Mouse (Mus musculus): Measurements from ENCODE around the gene Pdlim5. TPM values are rescaled to one million over a fixed set of nuclear protein-coding genes. Genes with fewer than 3 reads are reported as not detected.

Pdlim5 gene
- polyA plus RNA-seq, 1 experiment from 2014 or later = 64.2 TPM

DNA sequence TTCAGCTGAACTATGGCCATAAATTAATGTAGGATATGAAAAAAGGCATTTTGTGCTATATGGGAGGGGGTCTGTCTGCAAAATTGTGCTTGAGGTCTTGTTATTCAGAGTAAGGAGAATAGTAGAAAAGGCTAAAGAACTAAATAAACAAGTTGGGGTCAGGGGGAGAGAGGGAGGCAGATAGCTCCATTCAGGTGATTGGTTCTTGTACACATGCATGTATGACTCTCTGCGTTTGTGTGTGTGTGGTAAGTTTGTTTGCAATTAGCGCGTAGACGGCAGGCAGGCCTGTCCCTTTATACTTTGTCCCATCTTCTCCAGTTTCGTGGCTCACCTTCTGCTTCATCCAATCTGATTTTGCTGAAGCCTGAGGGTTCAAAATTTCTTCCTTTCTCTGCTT lies 40.7 kb upstream of the Pdlim5 start:
- no peak for ATAC-seq (ENCODE audit: insufficient read depth, low FRiP score)
- H3K36me3 ChIP-seq (ENCODE audit: control insufficient read depth, insufficient read depth, low read length) = no peaks in the 10 kb centered on the region
- H3K4me3 ChIP-seq (replicated peaks; ENCODE audit: low read length) = no peak overlapping the region
- no peak overlapping the region for H3K9ac ChIP-seq (ENCODE audit: low read length)
- no peaks in the 10 kb centered on the region for H3K4me1 ChIP-seq (ENCODE audit: control insufficient read depth, insufficient read depth, low read length)
- H3K4me2 ChIP-seq (ENCODE audit: low read depth, low read length) = no peak overlapping the region
- H3K9me3 ChIP-seq (replicated peaks; ENCODE audit: control insufficient read depth, low read length) = no peaks in the 10 kb centered on the region
- no peak overlapping the region for H3K27ac ChIP-seq (ENCODE audit: low read length)
- WGBS = 68% methylated on average over 5 of the region's 5 CpGs
- no peaks in the 10 kb centered on the region for H3K27me3 ChIP-seq (ENCODE audit: control insufficient read depth, insufficient read depth, low read length)

- Histone ChIP-seq H3K27ac (ENCODE audit: low read length) (no peak overlapping the region), H3K9ac (ENCODE audit: low read length) (no peak overlapping the region), H3K9me3 (replicated peaks; ENCODE audit: control insufficient read depth, low read length) (no peaks in the 10 kb centered on the region), H3K36me3 (ENCODE audit: control insufficient read depth, insufficient read depth, low read length) (no peaks in the 10 kb centered on the region), H3K27me3 (ENCODE audit: control insufficient read depth, insufficient read depth, low read length) (no peaks in the 10 kb centered on the region), H3K4me3 (replicated peaks; ENCODE audit: low read length) (no peak overlapping the region), H3K4me2 (ENCODE audit: low read depth, low read length) (no peak overlapping the region), H3K4me1 (ENCODE audit: control insufficient read depth, insufficient read depth, low read length) (no peaks in the 10 kb centered on the region)
- ATAC-seq (ENCODE audit: insufficient read depth, low FRiP score) = no peak
- 48% methylated on average over 4 of the region's 4 CpGs for WGBS
Measured at GRCm38 (mm10) chr3:142434786-142435168, 39.3 kb upstream of the Pdlim5 start.

- ATAC-seq (ENCODE audit: insufficient read depth, low FRiP score) = no peak
- Histone ChIP-seq H3K36me3 (ENCODE audit: control insufficient read depth, insufficient read depth, low read length) (no peaks in the 10 kb centered on the region), H3K9ac (ENCODE audit: low read length) (no peak overlapping the region), H3K4me2 (ENCODE audit: low read depth, low read length) (no peak overlapping the region), H3K27me3 (ENCODE audit: control insufficient read depth, insufficient read depth, low read length) (no peaks in the 10 kb centered on the region), H3K9me3 (replicated peaks; ENCODE audit: control insufficient read depth, low read length) (no peaks in the 10 kb centered on the region), H3K4me1 (ENCODE audit: control insufficient read depth, insufficient read depth, low read length) (no peaks in the 10 kb centered on the region), H3K4me3 (replicated peaks; ENCODE audit: low read length) (no peak overlapping the region), H3K27ac (ENCODE audit: low read length) (no peak overlapping the region)
- WGBS = 61% methylated on average over 7 of the region's 7 CpGs
Measured at GRCm38 (mm10) chr3:142434127-142434785, 38.8 kb upstream of the Pdlim5 start.

DNA sequence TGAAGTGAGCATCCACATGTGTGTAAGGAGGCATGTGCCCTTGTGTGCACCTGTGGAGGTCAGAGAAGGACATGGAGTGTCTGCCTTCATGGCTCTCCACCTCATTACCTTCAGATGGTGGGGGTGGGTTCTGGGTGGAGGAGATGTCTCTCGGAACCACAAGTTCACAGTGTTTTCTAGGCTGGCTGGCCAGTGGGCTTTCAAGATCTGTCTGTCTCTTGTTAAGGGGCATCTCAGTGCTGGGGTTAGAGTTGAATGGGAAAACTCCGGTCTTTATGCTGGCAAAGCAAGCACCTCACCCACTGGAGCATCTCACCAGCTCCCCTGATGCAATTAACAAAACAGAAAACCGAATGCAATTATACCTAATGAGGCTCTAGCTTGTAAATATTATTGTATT lies 36.0 kb upstream of the Pdlim5 start:
- Histone ChIP-seq H3K9me3 (replicated peaks; ENCODE audit: control insufficient read depth, low read length) (no peaks in the 10 kb centered on the region), H3K27me3 (ENCODE audit: control insufficient read depth, insufficient read depth, low read length) (no peaks in the 10 kb centered on the region), H3K9ac (ENCODE audit: low read length) (no peak overlapping the region), H3K36me3 (ENCODE audit: control insufficient read depth, insufficient read depth, low read length) (no peaks in the 10 kb centered on the region), H3K4me3 (replicated peaks; ENCODE audit: low read length) (no peak overlapping the region), H3K27ac (ENCODE audit: low read length) (no peak overlapping the region), H3K4me1 (ENCODE audit: control insufficient read depth, insufficient read depth, low read length) (no peaks in the 10 kb centered on the region), H3K4me2 (ENCODE audit: low read depth, low read length) (no peak overlapping the region)
- 73% methylated on average over 3 of the region's 3 CpGs for WGBS
- no peak for ATAC-seq (ENCODE audit: insufficient read depth, low FRiP score)

GRCm38 (mm10) chr3:142430048-142430447 lies 34.6 kb upstream of the Pdlim5 start:
- Histone ChIP-seq H3K4me3 (replicated peaks; ENCODE audit: low read length) (no peak overlapping the region), H3K36me3 (ENCODE audit: control insufficient read depth, insufficient read depth, low read length) (no peaks in the 10 kb centered on the region), H3K9ac (ENCODE audit: low read length) (no peak overlapping the region), H3K27ac (ENCODE audit: low read length) (no peak overlapping the region), H3K9me3 (replicated peaks; ENCODE audit: control insufficient read depth, low read length) (no peaks in the 10 kb centered on the region), H3K4me1 (ENCODE audit: control insufficient read depth, insufficient read depth, low read length) (no peaks in the 10 kb centered on the region), H3K4me2 (ENCODE audit: low read depth, low read length) (no peak overlapping the region), H3K27me3 (ENCODE audit: control insufficient read depth, insufficient read depth, low read length) (no peaks in the 10 kb centered on the region)
- WGBS = 47% methylated on average over 4 of the region's 4 CpGs
- no peak for ATAC-seq (ENCODE audit: insufficient read depth, low FRiP score)

GRCm38 (mm10) chr3:142426806-142427205 lies 31.3 kb upstream of the Pdlim5 start:
- Histone ChIP-seq H3K27ac (ENCODE audit: low read length) (no peak overlapping the region), H3K27me3 (ENCODE audit: control insufficient read depth, insufficient read depth, low read length) (no peaks in the 10 kb centered on the region), H3K36me3 (ENCODE audit: control insufficient read depth, insufficient read depth, low read length) (no peaks in the 10 kb centered on the region), H3K4me3 (replicated peaks; ENCODE audit: low read length) (no peak overlapping the region), H3K9me3 (replicated peaks; ENCODE audit: control insufficient read depth, low read length) (no peaks in the 10 kb centered on the region), H3K4me2 (ENCODE audit: low read depth, low read length) (no peak overlapping the region), H3K4me1 (ENCODE audit: control insufficient read depth, insufficient read depth, low read length) (no peaks in the 10 kb centered on the region), H3K9ac (ENCODE audit: low read length) (no peak overlapping the region)
- ATAC-seq (ENCODE audit: insufficient read depth, low FRiP score) = no peak
- WGBS = 61% methylated on average over 3 of the region's 3 CpGs

GRCm38 (mm10) chr3:142424134-142424533 lies 28.6 kb upstream of the Pdlim5 start:
- WGBS = 78% methylated on average over 1 of the region's 1 CpGs
- Histone ChIP-seq H3K27me3 (ENCODE audit: control insufficient read depth, insufficient read depth, low read length) (no peaks in the 10 kb centered on the region), H3K27ac (ENCODE audit: low read length) (no peak overlapping the region), H3K9ac (ENCODE audit: low read length) (no peak overlapping the region), H3K4me1 (ENCODE audit: control insufficient read depth, insufficient read depth, low read length) (no peaks in the 10 kb centered on the region), H3K4me2 (ENCODE audit: low read depth, low read length) (no peak overlapping the region), H3K4me3 (replicated peaks; ENCODE audit: low read length) (no peak overlapping the region), H3K9me3 (replicated peaks; ENCODE audit: control insufficient read depth, low read length) (no peaks in the 10 kb centered on the region), H3K36me3 (ENCODE audit: control insufficient read depth, insufficient read depth, low read length) (no peaks in the 10 kb centered on the region)
- ATAC-seq (ENCODE audit: insufficient read depth, low FRiP score) = no peak

- no peaks in the 10 kb centered on the region for H3K9me3 ChIP-seq (replicated peaks; ENCODE audit: control insufficient read depth, low read length)
- no peaks in the 10 kb centered on the region for H3K27me3 ChIP-seq (ENCODE audit: control insufficient read depth, insufficient read depth, low read length)
- H3K4me1 ChIP-seq (ENCODE audit: control insufficient read depth, insufficient read depth, low read length) = no peaks in the 10 kb centered on the region
- no peak overlapping the region for H3K4me3 ChIP-seq (replicated peaks; ENCODE audit: low read length)
- no peaks in the 10 kb centered on the region for H3K36me3 ChIP-seq (ENCODE audit: control insufficient read depth, insufficient read depth, low read length)
- WGBS = 31% methylated on average over 4 of the region's 4 CpGs
- H3K9ac ChIP-seq (ENCODE audit: low read length) = no peak overlapping the region
- ATAC-seq (ENCODE audit: insufficient read depth, low FRiP score) = no peak
- no peak overlapping the region for H3K27ac ChIP-seq (ENCODE audit: low read length)
- no peak overlapping the region for H3K4me2 ChIP-seq (ENCODE audit: low read depth, low read length)
Measured at GRCm38 (mm10) chr3:142423501-142423917, 28.0 kb upstream of the Pdlim5 start.

- Histone ChIP-seq H3K4me2 (ENCODE audit: low read depth, low read length) (no peak overlapping the region), H3K9me3 (replicated peaks; ENCODE audit: control insufficient read depth, low read length) (no peaks in the 10 kb centered on the region)
- ATAC-seq (ENCODE audit: insufficient read depth, low FRiP score) = no peak
Measured at GRCm38 (mm10) chr3:142422229-142422628, 26.7 kb upstream of the Pdlim5 start.

More at GRCm38 (mm10) chr3:142422229-142422628, 26.7 kb upstream of the Pdlim5 start:
- Histone ChIP-seq H3K27me3 (ENCODE audit: control insufficient read depth, insufficient read depth, low read length) (no peaks in the 10 kb centered on the region), H3K4me3 (replicated peaks; ENCODE audit: low read length) (no peak overlapping the region), H3K9ac (ENCODE audit: low read length) (no peak overlapping the region), H3K4me1 (ENCODE audit: control insufficient read depth, insufficient read depth, low read length) (no peaks in the 10 kb centered on the region), H3K27ac (ENCODE audit: low read length) (no peak overlapping the region), H3K36me3 (ENCODE audit: control insufficient read depth, insufficient read depth, low read length) (no peaks in the 10 kb centered on the region)
- 80% methylated on average over 4 of the region's 4 CpGs for WGBS

Measured in stomach, embryonic 16.5 days (tissue).